Mouse (Mus musculus) CH12.LX (cell line): ENCODE measurements around the gene Ramp3. TPM values are rescaled to one million over a fixed set of nuclear protein-coding genes. Genes with fewer than 3 reads are reported as not detected.

ENCODE experiments used
- DNase-seq: peaks from one replicate; pipeline ENCODE4 v3.0.0-alpha.2; 2013; ENCODE audit errors: extremely low read depth
- H3K27ac ChIP-seq: 2 replicates; pipeline ENCODE4 v1.5.1; 2012; ENCODE audit warnings: low read depth, mild to moderate bottlenecking, control low read depth, moderate library complexity; ENCODE audit not compliant: insufficient read depth
- H3K27me3 ChIP-seq: replicated peaks from 2 replicates; pipeline ENCODE3; 2012; ENCODE audit warnings: inconsistent platforms
- H3K36me3 ChIP-seq, 2 experiments: replicated peaks in 1 of 2; 2 replicates each; pipeline versions ENCODE3 to v1.6.1; 2012; ENCODE audit warnings: inconsistent platforms in 1 of 2, low read length in 1 of 2, mild to moderate bottlenecking in 1 of 2, mixed read lengths in 1 of 2, moderate library complexity in 1 of 2; ENCODE audit not compliant: control insufficient read depth in 1 of 2, insufficient read depth in 1 of 2
- H3K4me1 ChIP-seq, 2 experiments: 2 replicates each; pipeline ENCODE4 v1.6.1; 2012; ENCODE audit warnings: inconsistent platforms in 1 of 2, moderate library complexity in 1 of 2; ENCODE audit not compliant: insufficient read depth in 2 of 2, control insufficient read depth in 1 of 2
- H3K4me2 ChIP-seq: 2 replicates; pipeline ENCODE4 v1.6.1; 2012; ENCODE audit warnings: low read depth, mild to moderate bottlenecking, control low read depth; ENCODE audit not compliant: poor library complexity, insufficient read depth, severe bottlenecking
- H3K4me3 ChIP-seq, 3 experiments: fragments of 150-350 bp in 1 of 3; sonication (generic) in 1 of 3; replicated peaks in 1 of 3; 2 replicates each; pipeline versions ENCODE3 to v1.5.1; 2011 to 2012; ENCODE audit warnings: low read depth in 2 of 3, low read length in 2 of 3, mild to moderate bottlenecking in 2 of 3, moderate library complexity in 2 of 3, control low read depth in 1 of 3, improper control_type of control experiment in 1 of 3, inconsistent platforms in 1 of 3, mixed read lengths in 1 of 3; ENCODE audit not compliant: poor library complexity in 1 of 3
- H3K79me2 ChIP-seq: replicated peaks from 2 replicates; pipeline ENCODE4 v1.6.1; 2012; ENCODE audit warnings: mild to moderate bottlenecking, moderate library complexity; ENCODE audit not compliant: control insufficient read depth, poor library complexity, insufficient read depth, severe bottlenecking; ENCODE audit errors: extremely low read depth
- H3K9ac ChIP-seq: 2 replicates; pipeline ENCODE4 v1.6.1; 2012; ENCODE audit warnings: low read depth, mild to moderate bottlenecking, control low read depth, moderate library complexity; ENCODE audit not compliant: insufficient read depth
- H3K9me3 ChIP-seq: replicated peaks from 2 replicates; pipeline ENCODE3; 2012; ENCODE audit warnings: low read length, inconsistent platforms, mixed read lengths
- BHLHE40 ChIP-seq: IDR thresholded peaks from 2 replicates; pipeline ENCODE4 v1.6.1; 2011; ENCODE audit warnings: mild to moderate bottlenecking, low read depth, low read length, improper control_type of control experiment
- CHD1 ChIP-seq: IDR thresholded peaks from 2 replicates; pipeline ENCODE4 v1.6.1; 2012; ENCODE audit warnings: low read depth, low read length, improper control_type of control experiment, inconsistent platforms
- CHD2 ChIP-seq: IDR thresholded peaks from 2 replicates; pipeline ENCODE4 v1.6.1; 2011; ENCODE audit warnings: low read length, improper control_type of control experiment
- EP300 ChIP-seq: IDR thresholded peaks from 2 replicates; pipeline ENCODE4 v1.6.1; 2011; ENCODE audit warnings: low read length, improper control_type of control experiment
- HCFC1 ChIP-seq: IDR thresholded peaks from 2 replicates; pipeline ENCODE4 v1.6.1; 2012; ENCODE audit warnings: low read depth, mild to moderate bottlenecking, inconsistent platforms, low read length, improper control_type of control experiment
- IRF4 ChIP-seq: IDR thresholded peaks from 2 replicates; pipeline ENCODE4 v1.6.1; 2014; ENCODE audit warnings: low read depth, mild to moderate bottlenecking, inconsistent platforms, low read length, improper control_type of control experiment
- JUN ChIP-seq: IDR thresholded peaks from 2 replicates; pipeline ENCODE4 v1.6.1; 2011; ENCODE audit warnings: low read depth, mild to moderate bottlenecking, low read length, improper control_type of control experiment, moderate library complexity; ENCODE audit not compliant: insufficient read depth
- JUND ChIP-seq: conservative IDR thresholded peaks from 2 replicates; pipeline ENCODE4 v1.6.1; 2011; ENCODE audit warnings: low read depth, low read length, improper control_type of control experiment
- MAZ ChIP-seq: IDR thresholded peaks from 2 replicates; pipeline ENCODE4 v1.6.1; 2012; ENCODE audit warnings: low read depth, mild to moderate bottlenecking, inconsistent platforms, low read length, improper control_type of control experiment, moderate library complexity
- MEF2A ChIP-seq: IDR thresholded peaks from 2 replicates; pipeline ENCODE4 v1.6.1; 2014; ENCODE audit warnings: low read depth, mild to moderate bottlenecking, inconsistent platforms, low read length, improper control_type of control experiment, borderline replicate concordance
- MYC ChIP-seq: IDR thresholded peaks from 2 replicates; pipeline ENCODE4 v1.6.1; 2011; ENCODE audit warnings: low read depth, mild to moderate bottlenecking, improper control_type of control experiment, low read length
- NELFE ChIP-seq: IDR thresholded peaks from 2 replicates; pipeline ENCODE4 v1.6.1; 2011; ENCODE audit warnings: low read depth, low read length, improper control_type of control experiment
- PAX5 ChIP-seq: IDR thresholded peaks from 2 replicates; pipeline ENCODE4 v1.6.1; 2012; ENCODE audit warnings: low read length, inconsistent platforms, mixed read lengths
- POLR2AphosphoS2 ChIP-seq: IDR thresholded peaks from 2 replicates; pipeline ENCODE4 v1.6.1; 2011; ENCODE audit warnings: low read depth, low read length, improper control_type of control experiment
- RCOR1 ChIP-seq: conservative IDR thresholded peaks from 2 replicates; pipeline ENCODE4 v1.6.1; 2012; ENCODE audit warnings: low read depth, mild to moderate bottlenecking, inconsistent platforms, low read length, improper control_type of control experiment
- SIN3A ChIP-seq: IDR thresholded peaks from 2 replicates; pipeline ENCODE4 v1.6.1; 2012; ENCODE audit warnings: low read length, improper control_type of control experiment, inconsistent platforms
- SMC3 ChIP-seq: IDR thresholded peaks from 2 replicates; pipeline ENCODE4 v1.6.1; 2011; ENCODE audit warnings: low read depth, low read length, improper control_type of control experiment
- UBTF ChIP-seq: IDR thresholded peaks from 2 replicates; pipeline ENCODE4 v1.6.1; 2012; ENCODE audit warnings: low read depth, mild to moderate bottlenecking, inconsistent platforms, low read length, improper control_type of control experiment, moderate library complexity
- USF2 ChIP-seq: conservative IDR thresholded peaks from 2 replicates; pipeline ENCODE4 v1.6.1; 2011; ENCODE audit warnings: low read depth, low read length, improper control_type of control experiment
- ZC3H11A ChIP-seq: IDR thresholded peaks from 2 replicates; pipeline ENCODE4 v1.6.1; 2012; ENCODE audit warnings: low read depth, mild to moderate bottlenecking, inconsistent platforms, low read length, improper control_type of control experiment
- ZKSCAN1 ChIP-seq: IDR thresholded peaks from 2 replicates; pipeline ENCODE4 v1.6.1; 2012; ENCODE audit warnings: low read depth, inconsistent platforms, low read length, improper control_type of control experiment, borderline replicate concordance
- ZMIZ1 ChIP-seq: IDR thresholded peaks from 2 replicates; pipeline ENCODE4 v1.6.1; 2012; ENCODE audit warnings: low read depth, mild to moderate bottlenecking, inconsistent platforms, low read length, improper control_type of control experiment
- dilution Hi-C: fragments of 300-500 bp; cut with MboI; formaldehyde crosslinking; loops from 2 replicates; pipeline ENCODE4 v1.14.3; 2020; ENCODE audit warnings: low sequenced_read_pairs; ENCODE audit not compliant: extremely low pct_unique_long_range_greater_than_20kb, extremely low pct_ligation_motif_present
- in situ Hi-C: fragments of 300-500 bp; cut with MboI; formaldehyde crosslinking; loops from 3 replicates; pipeline ENCODE4 v1.14.3; 2019; ENCODE audit warnings: low sequenced_read_pairs, low pct_ligation_motif_present, low pct_unique_long_range_greater_than_20kb, mixed read lengths
- polyA plus RNA-seq: library from polyadenylated mRNA; unstranded; fragments of >175 nt; gene quantifications from 2 replicates; pipeline ENCODE4 v1.2.1, GENCODE M21; 2012; ENCODE audit warnings: low read depth; ENCODE audit not compliant: insufficient read length
- total RNA-seq, 2 experiments: library from RNA; depleted of rRNA; stranded (reverse); fragments of 300-350 nt in 1 of 2; fragments of >200 nt in 1 of 2; gene quantifications; 2 replicates each; pipeline ENCODE4 v1.2.3; 2012 to 2014

The Ramp3 gene
- total and polyA plus RNA-seq, 3 experiments: 0.21 TPM; not detected in 2

DNA sequence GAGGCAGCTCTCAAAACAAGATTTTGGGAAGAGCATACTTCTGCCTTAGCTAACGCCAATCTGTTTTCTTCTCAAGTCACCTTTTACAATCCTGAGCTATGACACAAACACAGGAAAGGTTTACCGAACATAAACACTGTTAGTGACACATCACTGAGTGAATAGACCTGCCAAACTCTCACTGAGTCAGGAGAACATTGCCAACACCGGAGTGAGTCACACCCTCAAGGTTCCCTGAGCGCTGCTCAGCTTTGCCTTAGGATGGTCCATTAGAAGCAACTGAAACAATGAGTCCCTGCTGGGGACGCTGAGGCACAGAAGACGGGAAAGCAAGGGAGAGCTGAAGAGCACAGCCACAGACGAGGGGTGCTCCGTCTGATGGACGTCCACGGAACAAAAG is 40.0 kb downstream of the Ramp3 start:
- DNase-seq: no peak

DNA sequence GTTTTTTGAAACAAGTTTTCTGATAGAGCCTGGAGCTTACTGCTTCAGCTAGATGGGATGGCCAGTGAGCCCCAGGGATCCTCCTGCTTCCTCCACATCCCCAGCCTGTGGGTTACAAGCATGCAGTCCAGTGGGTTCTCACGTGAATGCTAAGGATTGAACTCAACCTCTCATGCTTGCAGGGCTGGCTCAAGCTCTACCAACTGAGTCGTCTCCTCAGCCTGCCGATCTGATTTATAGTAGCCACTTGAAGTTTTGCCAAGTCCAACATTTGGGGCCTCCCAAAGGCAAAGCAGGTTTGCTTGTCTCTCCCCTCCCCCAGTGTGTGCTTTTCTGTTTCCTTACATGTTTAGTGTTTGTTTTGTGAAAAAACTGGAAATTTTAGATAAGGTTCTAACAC is 43.9 kb downstream of the Ramp3 start:
- H3K27ac ChIP-seq: no peak overlapping the region
- H3K36me3 ChIP-seq: no peaks in the 10 kb centered on the region
- H3K79me2 ChIP-seq: no peaks in the 10 kb centered on the region
- no peak overlapping the region for H3K9ac ChIP-seq
- H3K9me3 ChIP-seq: peaks cover 2% of the 10 kb centered on the region
- in situ Hi-C loops (no loop called here), dilution Hi-C loops (no loop called here)
- DNase-seq: no peak
- no peak overlapping the region for H3K4me3 ChIP-seq
- H3K27me3 ChIP-seq: peaks cover 74% of the 10 kb centered on the region
- peaks cover 0 to 7% of the 10 kb centered on the region in 2 experiments; a peak in 2 of 4 replicates for H3K4me1 ChIP-seq
- no peak overlapping the region for H3K4me2 ChIP-seq
- no peak for TF ChIP-seq JUN
- no peak for TF ChIP-seq POLR2AphosphoS2
- TF ChIP-seq NELFE: no peak
- TF ChIP-seq SIN3A: no peak
- TF ChIP-seq EP300: no peak
- no peak for TF ChIP-seq RCOR1
- TF ChIP-seq PAX5: no peak
- TF ChIP-seq ZKSCAN1: no peak
- no peak for TF ChIP-seq MEF2A
- no peak for TF ChIP-seq MYC
- no peak for TF ChIP-seq ZMIZ1

More for the DNA sequence above, 40.0 kb downstream of the Ramp3 start:
- in situ Hi-C loops (no loop called here), dilution Hi-C loops (no loop called here)
- Histone ChIP-seq H3K27me3 (peaks cover 71% of the 10 kb centered on the region), H3K9me3 (peaks cover 2% of the 10 kb centered on the region), H3K27ac (no peak overlapping the region), H3K79me2 (no peaks in the 10 kb centered on the region), H3K4me3 (no peak overlapping the region), H3K9ac (no peak overlapping the region), H3K36me3 (no peaks in the 10 kb centered on the region), H3K4me1 (peaks cover 4 to 10% of the 10 kb centered on the region in 2 experiments), H3K4me2 (no peak overlapping the region)
- no peak for TF ChIP-seq ZC3H11A

DNA sequence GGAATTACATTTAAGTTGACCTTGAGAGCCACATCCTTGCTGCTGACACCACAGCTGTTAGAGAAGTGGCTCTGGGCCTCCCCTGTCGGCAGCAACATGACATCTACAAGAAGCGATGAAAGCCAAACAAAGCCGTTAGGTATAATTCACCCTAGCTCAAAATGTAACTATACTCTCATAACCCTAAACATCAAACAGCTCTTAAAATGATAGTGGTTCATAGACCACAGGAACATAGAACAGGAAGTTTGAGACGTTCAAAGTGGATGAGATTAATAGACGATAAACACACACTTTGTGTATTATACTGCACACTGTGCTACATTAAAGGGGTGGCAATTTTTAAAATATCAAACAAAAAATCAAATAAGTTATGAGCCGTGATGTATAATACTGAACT is 46.5 kb downstream of the Ramp3 start:
- no peak overlapping the region for H3K9ac ChIP-seq
- in situ Hi-C loops (no loop called here), dilution Hi-C loops (no loop called here)
- H3K9me3 ChIP-seq: peaks cover 16% of the 10 kb centered on the region
- H3K4me2 ChIP-seq: no peak overlapping the region
- no peak overlapping the region for H3K4me3 ChIP-seq
- H3K27ac ChIP-seq: no peak overlapping the region
- peaks cover 62% of the 10 kb centered on the region for H3K27me3 ChIP-seq
- no peaks in the 10 kb centered on the region for H3K79me2 ChIP-seq
- no peaks in the 10 kb centered on the region for H3K36me3 ChIP-seq
- H3K4me1 ChIP-seq: peaks cover 0 to 4% of the 10 kb centered on the region in 2 experiments; a peak in 2 of 4 replicates
- DNase-seq: no peak
- no peak for TF ChIP-seq CHD2
- TF ChIP-seq IRF4: no peak
- TF ChIP-seq MAZ: no peak
- no peak for TF ChIP-seq ZMIZ1
- no peak for TF ChIP-seq JUND
- no peak for TF ChIP-seq SIN3A
- TF ChIP-seq ZC3H11A: no peak
- TF ChIP-seq SMC3: no peak
- no peak for TF ChIP-seq BHLHE40
- no peak for TF ChIP-seq HCFC1
- no peak for TF ChIP-seq USF2
- no peak for TF ChIP-seq CHD1
- TF ChIP-seq UBTF: no peak
